1 mouse cellular context compared by ENCODE assay signal in the genomic region with DNA sequence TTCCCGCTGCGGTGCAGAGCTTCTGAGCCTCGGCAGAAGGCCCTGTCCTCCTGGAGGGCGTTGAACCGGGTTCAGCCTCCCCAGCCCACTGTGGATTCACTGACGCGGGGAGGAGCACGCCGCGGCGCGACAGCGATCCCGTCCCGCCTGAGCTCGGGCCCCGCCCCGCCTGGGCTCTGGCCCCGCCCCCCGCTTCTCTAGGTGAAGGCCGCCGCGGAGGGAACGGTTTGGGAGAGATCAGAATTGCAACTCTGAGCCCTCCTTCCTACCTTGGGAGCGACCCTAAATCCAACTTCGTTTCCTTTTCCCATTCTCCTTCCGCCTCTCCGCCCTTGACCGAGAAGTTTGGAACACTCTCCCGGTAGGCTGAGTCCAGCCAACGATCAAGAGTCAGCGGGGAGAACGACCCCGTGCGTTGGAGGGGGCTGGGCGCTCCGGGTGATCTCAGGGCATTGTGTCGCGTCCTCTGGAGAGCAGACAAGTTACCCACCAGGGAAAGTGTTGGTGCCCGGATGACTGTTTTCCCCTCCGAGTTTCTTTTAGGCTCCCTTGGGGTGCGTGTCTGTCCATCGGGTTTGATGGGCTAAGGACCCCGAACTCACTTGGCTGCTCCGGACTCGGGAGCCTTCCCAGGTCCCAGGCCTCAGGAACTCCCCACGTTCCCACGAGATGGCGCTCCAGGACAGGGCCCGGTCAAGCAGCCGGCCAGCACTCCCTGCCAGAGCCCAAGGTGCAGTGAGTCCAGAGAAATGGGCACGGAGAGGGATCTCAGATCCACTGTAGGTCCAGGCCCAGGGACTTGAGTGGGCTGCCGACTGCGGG.
TF ChIP-seq lines count a peak whose summit lies in the region.

No protein-coding gene starts in this region.

TF ChIP-seq in MEL, 35 proteins besides CTCF, POLR2A, EP300 and RAD21 (continued from another document):
- TF ChIP-seq CHD1 (IDR thresholded peaks at IDR 0.05; ENCODE audit: low read depth, low read length) (no peak; the same call in 1 of the 2 replicates), MAZ (IDR thresholded peaks at IDR 0.05; ENCODE audit: low read depth, low read length) (peak; percentile 81), RCOR1 (IDR thresholded peaks at IDR 0.05; ENCODE audit: low read depth, low read length) (no peak), NELFE (IDR thresholded peaks at IDR 0.05; ENCODE audit: low read depth, low read length) (peak; percentile 65), USF1 (IDR thresholded peaks at IDR 0.05; ENCODE audit: low read depth, low read length) (0 out of 2 replicates have a peak, but pooled peaks have one; percentile 4), MAX (IDR thresholded peaks at IDR 0.05; ENCODE audit: low read length) (peak; percentile 53), ETS1 (IDR thresholded peaks at IDR 0.05; ENCODE audit: low read depth, low read length) (no peak), ZNF384 (IDR thresholded peaks at IDR 0.05; ENCODE audit: low read depth, low read length) (peak; percentile 22; the same call in 1 of the 2 replicates), POLR2AphosphoS5 (IDR thresholded peaks at IDR 0.05; ENCODE audit: borderline replicate concordance, low read depth, low read length) (no peak), CHD2 (IDR thresholded peaks at IDR 0.05; ENCODE audit: low read length) (peak; percentile 18; the same call in 1 of the 2 replicates), SIN3A (IDR thresholded peaks at IDR 0.05; ENCODE audit: low read length) (peak; percentile 77), USF2 (IDR thresholded peaks at IDR 0.05; ENCODE audit: borderline replicate concordance in 1 of 2, insufficient read depth in 1 of 2, low read depth in 1 of 2, low read length in 2 of 2) (no peak), MYC (IDR thresholded peaks at IDR 0.05; ENCODE audit: low read depth, low read length) (no peak), TBP (IDR thresholded peaks at IDR 0.05; ENCODE audit: low read depth, low read length) (no peak), MAFK (IDR thresholded peaks at IDR 0.05; ENCODE audit: borderline replicate concordance, low read depth, low read length) (no peak), SMC3 (IDR thresholded peaks at IDR 0.05; ENCODE audit: low read depth, low read length) (peak; percentile 91), KAT2A (conservative IDR thresholded peaks at IDR 0.05; ENCODE audit: low read depth, low read length) (no peak), MYB (IDR thresholded peaks at IDR 0.05; ENCODE audit: low read depth, low read length) (no peak), ZC3H11A (IDR thresholded peaks at IDR 0.05; ENCODE audit: low read depth, low read length) (peak; percentile 81), MEF2A (IDR thresholded peaks at IDR 0.05; ENCODE audit: extremely low read depth, insufficient replicate concordance, low read depth, low read length, poor library complexity, severe bottlenecking) (0 out of 2 replicates have a peak, but pooled peaks have one; percentile 28), ELF1 (IDR thresholded peaks at IDR 0.05; ENCODE audit: low read depth, low read length) (0 out of 2 replicates have a peak, but pooled peaks have one; percentile 13), ZKSCAN1 (IDR thresholded peaks at IDR 0.05; ENCODE audit: low read depth, low read length) (no peak), ZMIZ1 (IDR thresholded peaks at IDR 0.05; ENCODE audit: low read depth, low read length) (peak; percentile 76; the same call in 1 of the 2 replicates), TCF12 (IDR thresholded peaks at IDR 0.05; ENCODE audit: low read depth, low read length) (peak; percentile 21; the same call in 1 of the 2 replicates), POLR2AphosphoS2 (IDR thresholded peaks at IDR 0.05; ENCODE audit: low read length) (peak; percentile 61; the same call in 1 of the 2 replicates), TAL1 (IDR thresholded peaks at IDR 0.05; ENCODE audit: low read length) (no peak), BHLHE40 (IDR thresholded peaks at IDR 0.05; ENCODE audit: borderline replicate concordance, low read depth, low read length) (no peak), NRF1 (IDR thresholded peaks at IDR 0.05; ENCODE audit: insufficient read depth, low read depth, low read length, poor library complexity, severe bottlenecking) (no peak)
